Mouse (Mus musculus) midbrain, postnatal 0 days (tissue): ENCODE results near the gene Yjefn3. TPM values are rescaled to one million over a fixed set of nuclear protein-coding genes. Genes with fewer than 3 reads are reported as not detected.

ENCODE experiments used
- ATAC-seq: fragments of 200-750 bp; cut with Nextera tagmentation; 2 replicates; pipeline ENCODE4 v1.8.0; 2017; ENCODE audit warnings: moderate number of reproducible peaks, mild to moderate bottlenecking, moderate TSS enrichment, moderate library complexity; ENCODE audit not compliant: low FRiP score
- DNase-seq: peaks from one replicate; pipeline ENCODE4 v3.0.0-alpha.2; 2015; ENCODE audit warnings: low spot score
- H3K27ac ChIP-seq: fragments of 300-500 bp; sonication (generic); 2 replicates; pipeline ENCODE4 v1.5.1; 2014; ENCODE audit warnings: low read depth, mild to moderate bottlenecking, low read length, mixed read lengths
- H3K27me3 ChIP-seq: fragments of 300-500 bp; sonication (generic); 2 replicates; pipeline ENCODE4 v1.6.1; 2014; ENCODE audit warnings: low read length, control low read depth, mixed read lengths; ENCODE audit not compliant: insufficient read depth
- H3K36me3 ChIP-seq: fragments of 300-500 bp; sonication (generic); 2 replicates; pipeline ENCODE4 v1.6.1; 2014; ENCODE audit warnings: low read length, control low read depth, mixed read lengths; ENCODE audit not compliant: insufficient read depth
- H3K4me1 ChIP-seq: fragments of 300-500 bp; sonication (generic); 2 replicates; pipeline ENCODE4 v1.6.1; 2014; ENCODE audit warnings: mild to moderate bottlenecking, control low read depth, antibody characterized with exemption, low read length, mixed read lengths; ENCODE audit not compliant: insufficient read depth
- H3K4me2 ChIP-seq: fragments of 300-500 bp; sonication (generic); 2 replicates; pipeline ENCODE4 v1.6.1; 2014; ENCODE audit warnings: low read depth, mild to moderate bottlenecking, low read length, mixed read lengths; ENCODE audit not compliant: poor library complexity, severe bottlenecking
- H3K4me3 ChIP-seq: fragments of 300-500 bp; sonication (generic); 2 replicates; pipeline ENCODE4 v1.5.1; 2014; ENCODE audit warnings: low read depth, mild to moderate bottlenecking, low read length, moderate library complexity
- H3K9ac ChIP-seq: fragments of 300-500 bp; sonication (generic); replicated peaks from 2 replicates; pipeline ENCODE4 v1.6.1; 2014; ENCODE audit warnings: mild to moderate bottlenecking, low read length, moderate library complexity, mixed read lengths; ENCODE audit not compliant: poor library complexity, severe bottlenecking
- H3K9me3 ChIP-seq: fragments of 300-500 bp; sonication (generic); 2 replicates; pipeline ENCODE4 v1.6.1; 2016; ENCODE audit warnings: low read length, control low read depth
- CTCF ChIP-seq: IDR thresholded peaks from 2 replicates; pipeline ENCODE4 v1.5.1; 2016; ENCODE audit warnings: antibody characterized with exemption, mild to moderate bottlenecking
- WGBS: fragments of 180-500 bp; shearing (Covaris S2); extraction: QIAGEN DNeasy Blood & Tissue Kit; methylation state at CpG from one replicate; pipeline ENCODE4 v1.1.7; 2014; 5-methylcytosine and 5-hydroxymethylcytosine counted together
- polyA plus RNA-seq: library from polyadenylated mRNA; unstranded; fragments of >200 nt; fragmentation: Nextera tagmentation; extraction: Ambion mirVana; gene quantifications from 2 replicates; pipeline ENCODE4 v1.2.1, GENCODE M21; 2015
- total RNA-seq: library from RNA; depleted of rRNA; stranded (reverse); fragments of >200 nt; gene quantifications from 2 replicates; pipeline ENCODE4 v1.2.3, GENCODE M21; 2014

The Yjefn3 gene
- total and polyA plus RNA-seq, 2 experiments from 2014 or later, result 8.0 to 13.4 TPM

DNA sequence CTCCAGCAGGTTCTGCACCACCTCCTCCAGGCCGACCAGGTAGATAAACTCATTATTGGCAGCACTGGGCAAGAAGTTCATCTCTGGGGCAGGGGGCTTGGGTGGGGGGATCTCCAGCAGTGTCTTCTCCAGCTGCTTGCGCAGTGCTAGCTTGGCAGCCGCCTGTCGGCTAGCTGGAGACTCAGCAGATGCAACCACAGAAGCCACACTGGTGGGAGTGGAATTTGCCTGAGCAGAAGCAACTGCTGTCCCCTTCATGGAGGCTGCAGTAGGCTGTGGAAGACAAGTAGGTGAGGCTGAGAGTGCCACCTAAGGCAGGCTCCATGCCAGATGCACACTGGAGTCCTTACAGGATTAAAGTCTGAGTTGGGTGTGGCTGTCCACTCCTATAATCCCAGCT lies 12.0 kb upstream of the Yjefn3 start:
- ATAC-seq (no peak), DNase-seq (no peak)
- Histone ChIP-seq H3K4me1 (no peaks in the 10 kb centered on the region), H3K36me3 (peaks cover 43% of the 10 kb centered on the region), H3K27ac (no peak overlapping the region), H3K9ac (no peak overlapping the region), H3K27me3 (no peaks in the 10 kb centered on the region), H3K4me2 (no peak overlapping the region), H3K4me3 (no peak overlapping the region), H3K9me3 (no peaks in the 10 kb centered on the region)
- no peak for TF ChIP-seq CTCF
- WGBS, result 90% methylated on average over 4 of the region's 4 CpGs

DNA sequence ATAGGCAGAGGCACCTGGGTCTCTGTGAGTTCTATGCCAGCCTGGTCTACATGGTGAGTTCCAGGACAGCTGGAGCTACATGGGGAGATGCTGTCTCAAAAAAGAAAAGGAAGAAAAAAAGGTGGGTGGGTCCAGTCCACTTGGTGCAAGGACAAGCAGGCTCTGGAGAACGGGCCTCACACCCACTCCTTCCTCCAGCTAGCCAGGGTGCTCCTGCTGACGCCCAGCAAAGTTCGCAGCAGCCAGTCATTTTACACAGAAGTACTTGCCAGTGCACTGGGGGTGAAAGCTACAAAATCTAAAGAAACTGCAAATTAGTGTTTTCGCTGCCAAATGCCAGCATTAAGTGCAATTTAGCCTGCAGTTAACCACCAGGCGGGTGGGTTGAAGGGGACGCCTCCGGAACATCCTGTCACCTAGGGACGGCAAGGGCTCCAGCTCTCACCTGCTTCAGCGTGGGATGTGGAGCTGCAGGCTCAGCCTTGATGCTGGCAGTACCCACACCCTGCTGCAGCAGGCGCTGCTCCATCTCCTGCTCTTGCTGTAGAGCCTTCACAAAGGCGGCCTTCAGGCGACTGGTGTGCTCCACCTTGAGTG lies 10.1 kb upstream of the Yjefn3 start:
- H3K27ac ChIP-seq, result no peak overlapping the region
- H3K27me3 ChIP-seq, result no peaks in the 10 kb centered on the region
- no peaks in the 10 kb centered on the region for H3K9me3 ChIP-seq
- DNase-seq, result no peak
- H3K36me3 ChIP-seq, result peaks cover 48% of the 10 kb centered on the region
- H3K4me3 ChIP-seq, result no peak overlapping the region
- ATAC-seq, result no peak
- no peak for TF ChIP-seq CTCF
- no peak overlapping the region for H3K4me2 ChIP-seq
- no peak overlapping the region for H3K9ac ChIP-seq
- H3K4me1 ChIP-seq, result no peaks in the 10 kb centered on the region
- 94% methylated on average over 12 of the region's 12 CpGs for WGBS

DNA sequence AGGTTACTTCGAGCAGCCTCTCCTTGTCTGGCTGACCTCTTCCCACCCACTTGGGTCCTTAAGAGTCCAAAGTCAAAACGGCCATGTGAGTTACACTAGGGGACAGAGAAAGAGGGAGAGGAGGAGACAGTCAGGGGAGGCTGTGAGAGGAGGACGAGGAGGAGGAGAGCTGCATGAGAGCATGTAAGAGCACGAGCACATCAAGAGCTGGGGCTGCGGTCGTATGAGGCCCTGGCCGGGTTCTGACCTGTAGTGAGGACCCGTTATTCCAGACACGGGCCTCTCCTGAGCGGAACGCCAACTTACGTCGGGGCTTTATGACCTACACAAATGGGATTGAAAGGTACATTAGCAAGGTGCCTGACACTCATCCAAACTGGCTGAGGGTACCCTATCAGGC lies 9.4 kb upstream of the Yjefn3 start:
- H3K9ac ChIP-seq, result no peak overlapping the region
- WGBS, result 92% methylated on average over 13 of the region's 13 CpGs
- H3K4me3 ChIP-seq, result no peak overlapping the region
- DNase-seq, result no peak
- no peak overlapping the region for H3K27ac ChIP-seq
- H3K9me3 ChIP-seq, result no peaks in the 10 kb centered on the region
- ATAC-seq, result no peak
- H3K4me2 ChIP-seq, result no peak overlapping the region
- no peaks in the 10 kb centered on the region for H3K4me1 ChIP-seq
- peaks cover 48% of the 10 kb centered on the region for H3K36me3 ChIP-seq
- TF ChIP-seq CTCF, result no peak
- no peaks in the 10 kb centered on the region for H3K27me3 ChIP-seq

DNA sequence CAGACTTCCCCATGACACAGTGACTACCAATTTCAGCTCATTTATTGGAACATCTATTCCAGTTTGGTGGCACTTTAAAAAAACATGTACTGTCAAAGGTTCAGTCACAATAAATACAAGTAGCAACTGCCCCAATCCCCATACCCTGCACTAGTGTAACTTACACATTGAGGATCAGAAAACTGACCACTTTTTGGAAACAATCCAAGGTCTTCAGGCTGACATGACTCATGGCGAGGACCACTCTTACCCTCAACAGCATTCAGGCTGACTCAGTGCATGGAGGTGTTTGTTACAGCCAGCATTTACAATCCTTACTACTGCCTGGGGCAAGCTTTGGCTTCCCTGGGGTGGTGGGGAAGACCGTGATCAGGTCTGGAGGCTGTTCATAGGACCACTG lies 4.6 kb upstream of the Yjefn3 start:
- H3K4me1 ChIP-seq, result 0 out of 2 replicates have a peak, but pooled peaks cover under 1% of the 10 kb centered on the region
- no peaks in the 10 kb centered on the region for H3K9me3 ChIP-seq
- H3K36me3 ChIP-seq, result peaks cover 22% of the 10 kb centered on the region
- ATAC-seq (no peak), DNase-seq (no peak)
- no peak overlapping the region for H3K27ac ChIP-seq
- no peak overlapping the region for H3K4me3 ChIP-seq
- no peak for TF ChIP-seq CTCF
- 78% methylated on average over 2 of the region's 2 CpGs for WGBS
- no peak overlapping the region for H3K4me2 ChIP-seq
- H3K9ac ChIP-seq, result no peak overlapping the region
- no peaks in the 10 kb centered on the region for H3K27me3 ChIP-seq

DNA sequence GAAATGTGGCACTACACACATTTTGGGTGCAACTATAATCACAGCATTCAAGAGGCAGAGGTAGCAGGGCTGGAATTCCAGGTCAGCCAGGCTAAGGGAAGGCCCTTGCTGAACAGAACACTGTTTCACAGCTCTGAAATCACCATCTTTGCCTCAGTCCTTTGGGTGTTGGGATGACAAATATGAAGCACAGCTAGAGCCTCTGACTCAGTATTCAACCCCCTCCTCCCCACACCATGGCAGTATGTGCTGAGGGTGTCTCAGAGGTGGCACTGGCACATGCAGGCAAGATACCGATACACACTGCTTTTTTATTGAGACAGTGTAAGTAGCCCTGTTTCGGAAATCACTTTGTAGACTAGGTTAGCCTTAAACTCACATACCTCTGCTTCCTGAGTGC lies 3.7 kb upstream of the Yjefn3 start:
- H3K27me3 ChIP-seq, result no peaks in the 10 kb centered on the region
- peaks cover 5% of the 10 kb centered on the region; the same call in 1 of the 2 replicates for H3K4me1 ChIP-seq
- H3K27ac ChIP-seq, result no peak overlapping the region
- WGBS, result 97% methylated on average over 2 of the region's 2 CpGs
- no peak overlapping the region for H3K4me2 ChIP-seq
- no peaks in the 10 kb centered on the region for H3K9me3 ChIP-seq
- peaks cover 15% of the 10 kb centered on the region for H3K36me3 ChIP-seq
- TF ChIP-seq CTCF, result no peak
- no peak overlapping the region for H3K4me3 ChIP-seq
- DNase-seq (no peak), ATAC-seq (no peak)
- no peak overlapping the region for H3K9ac ChIP-seq

DNA sequence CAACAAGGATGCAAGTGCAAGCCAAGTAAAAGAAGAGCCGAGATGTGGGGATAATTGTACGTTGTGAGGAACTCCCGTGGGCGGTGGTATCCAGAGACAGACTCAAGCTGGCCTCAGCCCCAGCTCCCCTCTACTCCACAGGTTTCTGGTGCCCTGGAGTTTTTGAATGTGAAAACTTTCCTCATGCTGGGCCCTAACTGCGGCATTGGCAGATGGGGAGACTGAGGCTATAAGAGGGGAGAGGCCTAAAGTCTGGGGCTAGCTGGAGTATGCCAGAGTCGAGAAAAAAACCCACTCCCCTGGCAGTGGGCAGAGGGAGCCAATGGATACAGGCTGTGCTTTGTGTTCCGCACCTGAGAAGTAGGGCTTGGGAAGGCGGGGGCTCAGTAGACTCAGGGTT lies 1.6 kb upstream of the Yjefn3 start:
- 81% methylated on average over 8 of the region's 8 CpGs for WGBS
- H3K4me3 ChIP-seq, result no peak overlapping the region
- H3K36me3 ChIP-seq, result 0 out of 2 replicates have a peak, but pooled peaks cover 4% of the 10 kb centered on the region
- no peak for TF ChIP-seq CTCF
- H3K4me2 ChIP-seq, result peak overlapping the region; percentile 97
- peaks cover 17% of the 10 kb centered on the region; the same call in 1 of the 2 replicates for H3K4me1 ChIP-seq
- no peak overlapping the region for H3K9ac ChIP-seq
- H3K27ac ChIP-seq, result no peak overlapping the region
- H3K27me3 ChIP-seq, result no peaks in the 10 kb centered on the region
- H3K9me3 ChIP-seq, result no peaks in the 10 kb centered on the region
- no peak for DNase-seq
- no peak for ATAC-seq
